Mouse (Mus musculus) c-Kit-negative CD71-positive TER-119-positive erythroid progenitor cells, embryonic 14.5 days (primary cell): ENCODE data around the gene Abcg1.
A peak's percentile ranks its signal among the peaks of the same experiment; 100 is the strongest.

Source experiments
- DNase-seq: peaks from one replicate; pipeline ENCODE4 v3.0.0-alpha.2; 2013; ENCODE audit warnings: low read depth, low spot score

Abcg1 gene

DNA sequence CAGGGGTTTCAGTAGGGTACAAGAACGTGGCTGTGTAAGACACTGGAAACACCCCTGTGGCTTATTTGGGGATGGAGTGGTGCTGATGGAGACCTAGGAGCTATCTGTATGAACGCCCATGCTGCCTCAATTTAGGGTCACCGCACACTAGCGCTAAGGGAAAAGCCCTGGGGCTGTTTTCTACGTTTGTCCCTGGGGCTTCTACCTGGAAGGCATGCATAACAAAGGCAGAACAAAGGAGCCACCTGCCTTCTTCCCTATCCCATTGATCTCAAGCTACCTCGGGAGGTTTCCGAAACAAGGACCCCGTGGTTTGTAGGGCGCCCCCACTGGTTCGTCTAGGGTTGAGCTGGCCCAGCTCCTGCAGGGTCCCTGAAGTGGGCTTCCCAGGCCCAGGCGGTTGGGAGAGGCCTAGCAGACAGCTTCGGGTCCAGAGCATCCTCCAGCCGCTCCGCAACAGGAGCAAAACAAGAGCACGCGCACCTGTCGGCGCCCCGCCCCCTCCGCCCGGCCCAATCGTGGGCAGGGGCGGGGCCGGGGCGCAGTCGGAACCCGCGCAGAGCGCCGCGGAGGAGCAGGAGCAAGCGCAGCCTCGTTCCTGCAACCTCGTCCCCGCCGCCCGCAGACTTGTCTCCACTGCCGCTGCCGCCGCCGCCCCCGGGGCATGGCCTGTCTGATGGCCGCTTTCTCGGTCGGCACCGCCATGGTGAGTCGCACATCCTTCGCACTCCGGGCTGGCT is at the start of gene Abcg1:
Gene Abcg1 (plus strand): TSS at position 525 of the 740 bp plus-strand sequence.
- DNase-seq: no peak

DNA sequence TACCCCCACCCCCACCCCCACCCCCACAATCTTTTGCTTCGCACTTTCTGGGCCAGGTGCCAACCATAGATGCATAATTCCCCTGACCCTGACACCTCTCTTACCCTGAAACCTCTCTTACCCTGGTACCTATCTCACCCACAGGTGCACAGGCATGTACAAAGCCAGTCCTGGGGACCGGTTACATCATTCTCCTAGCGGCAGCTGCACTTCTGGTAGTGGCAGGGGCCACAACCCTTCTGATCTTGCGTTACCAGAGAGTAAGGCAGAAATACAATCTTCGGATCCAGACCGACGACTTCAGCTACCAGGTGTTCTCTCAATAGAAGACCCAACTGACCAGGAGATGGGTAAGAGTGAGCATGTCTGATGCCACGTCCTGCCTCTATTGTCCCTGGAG is 49.1 kb upstream of the Abcg1 start:
- DNase-seq: no peak

DNA sequence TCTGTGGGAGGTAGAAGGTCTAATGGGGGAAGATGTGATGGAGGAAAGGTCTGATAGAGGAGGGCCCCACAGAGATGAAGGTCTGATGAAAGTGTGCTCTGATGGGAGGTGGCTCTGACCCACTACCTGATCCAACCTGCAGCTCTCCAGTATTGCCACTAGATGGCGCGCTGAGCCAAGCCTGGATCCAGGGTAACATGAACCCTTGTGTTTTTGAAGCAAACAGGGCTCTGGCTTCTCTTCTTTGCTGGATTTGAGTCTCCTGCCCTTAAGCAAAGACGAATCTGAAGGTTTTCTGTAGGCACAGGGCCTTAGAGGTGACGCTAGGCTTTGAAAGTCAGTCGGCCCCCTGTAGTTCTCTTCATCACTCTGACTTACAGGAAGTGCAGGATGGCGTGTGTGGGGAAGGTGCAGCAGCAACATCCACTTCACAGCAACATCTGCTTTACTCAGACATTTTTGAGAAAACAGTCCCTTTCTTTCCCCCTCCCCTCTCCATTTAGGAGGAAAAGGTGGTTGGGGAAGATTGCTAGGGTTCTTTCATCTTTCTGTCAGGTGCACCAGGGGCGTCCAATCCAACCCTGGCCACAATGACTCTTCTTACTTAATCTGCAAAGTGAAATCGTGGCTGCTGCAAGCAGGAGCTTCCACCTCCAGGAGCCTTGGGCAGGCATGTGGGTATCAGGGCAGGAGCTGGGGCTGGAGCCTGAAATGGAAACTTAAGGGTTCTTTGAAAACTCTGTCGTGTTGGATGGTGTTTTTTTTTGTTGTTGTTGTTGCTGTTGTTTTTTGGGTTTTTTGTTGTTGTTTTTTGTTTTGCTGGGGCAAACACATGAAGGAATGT is 45.7 kb upstream of the Abcg1 start:
- peak; percentile 48 for DNase-seq

DNA sequence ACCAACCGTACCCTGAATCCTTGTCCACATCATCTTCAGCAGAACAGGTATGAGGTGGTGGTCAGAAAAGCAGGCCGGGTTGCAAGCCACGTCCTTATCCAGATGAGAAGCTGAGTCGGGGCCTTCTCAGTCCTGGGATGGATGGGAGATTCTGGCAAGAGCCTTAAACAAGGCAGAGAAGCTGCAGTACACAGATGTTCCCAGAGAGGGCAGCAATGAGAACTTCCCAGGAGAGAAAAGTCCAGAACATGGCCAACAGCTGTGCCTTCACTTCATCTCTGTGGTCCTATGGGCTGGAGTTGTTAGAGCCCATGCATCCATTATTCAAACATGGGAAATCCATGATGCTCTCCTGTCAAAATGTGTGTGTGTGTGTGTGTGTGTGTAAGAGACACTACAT is 39.2 kb upstream of the Abcg1 start:
- DNase-seq: peak; percentile 52

GRCm38 (mm10) chr17:31019505-31019904 is 38.0 kb upstream of the Abcg1 start:
- peak; percentile 67 for DNase-seq

- no peak for DNase-seq
Observed at GRCm38 (mm10) chr17:31020078-31020477, 37.4 kb upstream of the Abcg1 start.

- DNase-seq: no peak
Observed at GRCm38 (mm10) chr17:31021276-31021675, 36.2 kb upstream of the Abcg1 start.

GRCm38 (mm10) chr17:31024125-31024781 is 33.2 kb upstream of the Abcg1 start:
- no peak for DNase-seq

DNA sequence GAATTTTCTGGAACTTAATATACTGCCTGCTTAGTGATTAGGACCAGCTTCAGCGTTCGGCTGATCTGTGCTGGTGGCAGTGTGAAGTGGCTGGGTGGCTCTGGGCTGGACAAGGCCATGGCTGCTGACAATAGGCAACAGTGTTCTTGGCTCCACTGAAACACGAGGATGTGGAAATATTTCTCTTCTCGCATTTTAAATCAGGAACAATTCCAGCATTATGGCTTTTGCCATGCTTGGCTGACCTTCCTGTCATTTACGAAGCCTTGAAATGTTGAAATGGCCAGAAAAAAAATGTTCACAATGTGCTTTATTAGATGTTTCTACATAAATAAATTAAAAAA is 32.7 kb upstream of the Abcg1 start:
- DNase-seq: no peak

- DNase-seq: no peak
Observed at GRCm38 (mm10) chr17:31026986-31027385, 30.5 kb upstream of the Abcg1 start.

DNA sequence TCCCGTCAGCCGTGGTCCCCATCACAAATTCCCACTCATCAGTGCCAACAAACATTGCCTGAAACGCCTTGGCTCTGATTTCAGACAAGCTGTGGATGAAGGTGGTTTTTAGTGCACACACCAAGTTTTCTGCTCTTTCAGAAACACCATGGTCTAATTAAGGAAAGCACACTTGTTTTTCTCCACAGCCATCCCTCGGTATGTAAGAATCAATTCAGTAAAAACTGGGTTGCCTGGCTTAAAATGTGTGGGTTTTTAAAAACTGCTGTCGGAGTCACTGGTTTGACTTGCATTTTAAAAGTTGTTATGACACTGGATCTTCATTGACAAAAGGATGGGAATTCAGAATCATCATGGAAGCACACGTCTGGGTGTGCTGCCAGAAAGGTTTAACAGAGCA is 29.8 kb upstream of the Abcg1 start:
- DNase-seq: no peak

- no peak for DNase-seq
Observed at GRCm38 (mm10) chr17:31028821-31029370, 28.6 kb upstream of the Abcg1 start.

GRCm38 (mm10) chr17:31029407-31029806 is 28.1 kb upstream of the Abcg1 start:
- no peak for DNase-seq

DNA sequence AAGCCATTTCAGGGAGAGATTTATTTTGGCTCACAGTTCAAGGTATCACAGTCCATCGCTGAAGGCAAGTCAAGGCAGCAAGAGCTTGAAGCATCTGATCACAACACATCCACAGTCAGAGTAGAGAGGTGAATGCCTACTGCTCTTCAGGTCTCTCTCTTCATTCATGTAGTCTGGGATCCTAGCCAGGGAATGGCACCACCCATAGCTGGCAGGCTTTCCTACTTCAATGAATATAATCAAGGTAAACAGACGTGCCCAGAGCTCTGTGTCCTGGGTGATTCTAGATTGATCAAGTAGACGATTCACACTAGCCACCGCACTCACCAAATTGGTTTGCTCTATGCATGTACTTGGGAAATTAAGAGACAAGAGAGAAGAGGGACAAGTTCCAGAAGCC is 25.1 kb upstream of the Abcg1 start:
- DNase-seq: no peak

GRCm38 (mm10) chr17:31033251-31033650 is 24.2 kb upstream of the Abcg1 start:
- no peak for DNase-seq

DNA sequence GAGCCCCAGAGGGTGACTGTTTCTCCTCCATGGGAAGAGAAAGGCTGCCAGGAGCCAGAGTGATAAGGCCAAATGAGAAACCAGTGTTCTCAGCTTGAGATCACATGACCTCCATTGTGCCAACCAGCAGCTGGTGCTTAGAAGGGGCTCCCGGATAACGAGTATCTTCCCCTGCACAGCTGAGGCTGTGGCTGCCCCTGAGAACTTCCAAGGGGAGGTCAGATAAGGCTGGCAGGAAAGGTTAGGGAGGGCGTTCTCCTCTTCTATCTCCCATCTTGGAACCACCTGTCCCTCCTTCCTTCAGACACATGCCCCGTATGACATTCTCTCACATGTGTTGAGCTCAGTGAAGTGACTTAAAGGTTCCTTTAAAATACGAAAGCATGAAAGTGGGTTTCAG is 23.3 kb upstream of the Abcg1 start:
- DNase-seq: peak; percentile 41

DNA sequence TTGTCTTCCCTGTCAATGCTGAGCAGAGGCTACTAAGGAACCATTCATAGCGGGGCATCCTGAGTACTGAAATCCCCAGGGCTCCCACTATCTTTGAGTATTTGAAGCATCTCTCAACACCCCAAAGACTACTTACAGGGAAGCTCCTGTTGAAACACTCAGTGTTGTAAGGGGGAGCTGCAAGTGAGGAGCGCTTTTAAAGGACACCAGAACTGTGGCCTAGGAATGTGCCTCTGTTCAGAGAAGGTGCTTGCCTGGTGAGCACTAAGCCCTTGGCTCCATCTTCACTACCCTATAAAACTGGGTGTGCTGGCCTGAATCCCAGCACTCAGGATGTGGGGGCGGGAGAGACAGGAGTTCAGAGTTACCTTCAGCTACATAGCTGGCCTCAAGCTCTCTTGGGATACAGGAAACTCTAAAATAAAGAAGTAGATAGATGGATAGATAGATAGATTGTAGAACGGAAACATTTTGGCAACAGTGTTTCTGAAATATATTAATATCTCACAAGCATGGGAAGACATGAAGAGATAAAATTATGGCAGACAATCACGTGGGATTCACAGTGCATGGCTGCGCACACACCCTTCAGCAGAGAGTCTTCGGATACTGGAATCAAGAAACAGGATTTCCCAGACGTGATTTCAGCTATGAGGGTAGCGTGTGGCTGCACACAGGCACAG is 22.7 kb upstream of the Abcg1 start:
- DNase-seq: no peak

DNA sequence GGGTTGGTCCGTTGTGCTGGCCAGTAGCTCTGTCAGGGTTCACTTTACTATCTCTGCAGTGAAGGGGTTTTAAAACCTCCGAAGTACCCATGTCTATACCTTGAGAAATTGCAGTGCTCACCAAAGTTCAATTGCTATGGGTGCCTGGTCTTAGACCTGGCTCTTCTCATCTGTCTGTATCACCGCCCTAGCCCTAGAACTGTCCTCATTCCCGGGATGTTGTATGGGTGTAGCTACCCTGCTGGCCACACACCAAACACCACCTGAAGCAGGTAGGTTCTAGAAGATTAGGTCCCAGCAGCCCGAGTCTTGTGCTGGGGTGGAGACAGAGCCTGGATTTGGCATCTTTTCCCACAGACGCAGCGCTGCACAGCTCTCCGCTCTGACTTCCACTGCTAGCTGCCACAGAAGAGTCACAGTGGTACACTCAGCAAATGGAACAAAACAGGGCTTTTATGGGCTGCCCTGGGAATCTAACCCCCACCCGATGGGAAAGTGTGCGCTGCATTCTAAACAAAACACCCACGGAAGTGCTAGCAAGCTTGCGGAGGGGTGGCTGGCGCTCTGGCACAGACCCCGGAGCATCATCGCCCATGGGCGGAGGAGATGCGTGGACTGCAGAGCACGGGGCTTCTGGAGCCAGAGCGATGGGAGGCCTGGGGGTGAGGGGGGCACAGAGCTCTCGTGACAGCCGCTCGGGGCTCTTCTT is 21.2 kb upstream of the Abcg1 start:
- no peak for DNase-seq

DNA sequence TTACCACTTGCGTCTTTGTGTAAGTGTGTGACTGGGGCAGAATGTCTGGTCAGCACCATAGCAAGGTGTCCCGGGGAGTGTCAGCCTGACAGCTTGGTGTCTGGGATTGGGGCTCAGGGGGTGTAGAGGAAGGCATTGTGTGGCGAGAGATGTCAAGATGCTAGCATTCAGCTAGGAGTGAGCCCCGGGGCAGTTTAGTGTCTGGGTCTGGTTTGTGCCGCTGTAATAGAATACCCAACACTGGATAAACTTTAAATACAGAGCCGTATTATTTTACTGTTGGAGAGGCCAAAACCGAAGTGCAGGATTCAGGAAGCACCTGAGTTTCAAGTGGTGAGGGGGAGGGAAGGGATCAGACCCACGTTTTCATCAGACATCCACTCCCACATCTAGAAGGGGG is 20.1 kb upstream of the Abcg1 start:
- no peak for DNase-seq

DNA sequence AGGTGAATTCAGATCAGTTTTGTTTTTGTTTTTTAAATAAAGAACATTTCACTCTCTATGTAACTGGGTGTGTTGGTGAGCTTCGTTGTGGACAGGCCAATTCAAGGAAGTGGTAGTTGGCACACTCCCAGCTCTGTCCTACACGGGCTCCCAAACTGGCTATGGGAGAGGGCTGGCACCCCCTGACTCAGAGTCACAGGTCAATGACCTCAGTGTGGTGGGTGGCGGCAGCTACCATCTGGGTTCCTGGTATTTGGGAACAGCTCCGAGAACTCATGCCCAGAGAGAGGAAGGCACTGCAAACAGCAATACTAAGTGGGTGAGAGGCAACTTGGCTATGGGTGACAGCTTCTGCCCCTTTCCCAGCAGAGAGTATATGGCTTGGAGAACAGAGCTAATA is 19.1 kb upstream of the Abcg1 start:
- no peak for DNase-seq

GRCm38 (mm10) chr17:31039626-31040025 is 17.8 kb upstream of the Abcg1 start:
- DNase-seq: no peak
